Mouse (Mus musculus) cerebellum, adult 8-10 months (tissue): Measurements from ENCODE around the gene Rnpepl1.
A peak's percentile ranks its signal among the peaks of the same experiment; 100 is the strongest.

Source experiments
- DNase-seq: peaks from one replicate; pipeline ENCODE4 v3.0.0; 2022

The Rnpepl1 gene

GRCm38 (mm10) chr1:92910239-92910885, at the start of gene Rnpepl1:
TSS of gene Rnpepl1 (plus strand) at chr1:92910783.
- peak; percentile 78 for DNase-seq

- DNase-seq = no peak
Observed at GRCm38 (mm10) chr1:92861503-92861902, 49.1 kb upstream of the Rnpepl1 start.

- DNase-seq = no peak
Observed at GRCm38 (mm10) chr1:92863268-92863667, 47.3 kb upstream of the Rnpepl1 start.

GRCm38 (mm10) chr1:92866170-92866569, 44.4 kb upstream of the Rnpepl1 start:
- no peak for DNase-seq

GRCm38 (mm10) chr1:92869985-92870384, 40.6 kb upstream of the Rnpepl1 start:
- no peak for DNase-seq

- no peak for DNase-seq
Observed at GRCm38 (mm10) chr1:92872666-92873065, 37.9 kb upstream of the Rnpepl1 start.

GRCm38 (mm10) chr1:92874011-92874410, 36.6 kb upstream of the Rnpepl1 start:
- DNase-seq = no peak

- no peak for DNase-seq
Observed at GRCm38 (mm10) chr1:92875360-92876111, 35.0 kb upstream of the Rnpepl1 start.

GRCm38 (mm10) chr1:92877431-92877978, 33.1 kb upstream of the Rnpepl1 start:
- no peak for DNase-seq

- DNase-seq = no peak
Observed at GRCm38 (mm10) chr1:92878066-92878741, 32.4 kb upstream of the Rnpepl1 start.

GRCm38 (mm10) chr1:92879266-92879665, 31.3 kb upstream of the Rnpepl1 start:
- DNase-seq = peak; percentile 91

- no peak for DNase-seq
Observed at GRCm38 (mm10) chr1:92880101-92880500, 30.5 kb upstream of the Rnpepl1 start.

GRCm38 (mm10) chr1:92881982-92882381, 28.6 kb upstream of the Rnpepl1 start:
- no peak for DNase-seq

- DNase-seq = no peak
Observed at GRCm38 (mm10) chr1:92888901-92889655, 21.5 kb upstream of the Rnpepl1 start.

GRCm38 (mm10) chr1:92892791-92893190, 17.8 kb upstream of the Rnpepl1 start:
- no peak for DNase-seq

GRCm38 (mm10) chr1:92893896-92894295, 16.7 kb upstream of the Rnpepl1 start:
- DNase-seq = no peak

- DNase-seq = peak; percentile 85
Observed at GRCm38 (mm10) chr1:92895089-92895488, 15.5 kb upstream of the Rnpepl1 start.

GRCm38 (mm10) chr1:92902786-92903185, 7.8 kb upstream of the Rnpepl1 start, which contains the start of gene Ankmy1:
TSS of gene Ankmy1 (minus strand) at chr1:92902906.
- DNase-seq = no peak

GRCm38 (mm10) chr1:92903627-92904026, 7.0 kb upstream of the Rnpepl1 start:
- no peak for DNase-seq

GRCm38 (mm10) chr1:92905703-92906310, 4.8 kb upstream of the Rnpepl1 start:
- DNase-seq = no peak

GRCm38 (mm10) chr1:92906779-92907631, 3.6 kb upstream of the Rnpepl1 start, which contains the start of gene Dusp28:
TSS of gene Dusp28 (plus strand) at chr1:92906981.
- peak; percentile 84 for DNase-seq
